8 mouse cellular contexts compared by ENCODE assay signal in genomic region chr2:20520099-20520475, GRCm38 (mm10).
DNase-seq lines count a peak whose midpoint lies in the region; ATAC-seq lines count a peak whose summit lies in the region.

No protein-coding gene starts in this region.

- H3K4me1 ChIP-seq in kidney, embryonic 15.5 days = peaks cover 32% of the 10 kb centered on the region
- peaks cover 28% of the 10 kb centered on the region for H3K4me1 ChIP-seq in hindbrain, embryonic 10.5 days (replicated peaks)
- 0 out of 2 replicates have a peak, but pooled peaks cover 4% of the 10 kb centered on the region for H3K4me1 ChIP-seq in midbrain, embryonic 11.5 days (ENCODE audit: control insufficient read depth, insufficient read depth, low read length)

- H3K9me3 ChIP-seq in kidney, embryonic 15.5 days (replicated peaks) = no peaks in the 10 kb centered on the region
- H3K9me3 ChIP-seq in hindbrain, embryonic 10.5 days = no peaks in the 10 kb centered on the region
- H3K9me3 ChIP-seq in midbrain, embryonic 11.5 days (ENCODE audit: control insufficient read depth, low read length) = no peaks in the 10 kb centered on the region

- peak overlapping the region; percentile 74 for H3K9ac ChIP-seq in kidney, embryonic 15.5 days
- H3K9ac ChIP-seq in midbrain, embryonic 11.5 days (ENCODE audit: low read length) = peak overlapping the region; percentile 77

- H3K4me2 ChIP-seq in kidney, embryonic 15.5 days = peak overlapping the region; percentile 65
- peak overlapping the region; percentile 93 for H3K4me2 ChIP-seq in midbrain, embryonic 11.5 days

- H3K36me3 ChIP-seq in kidney, embryonic 15.5 days = no peaks in the 10 kb centered on the region
- no peaks in the 10 kb centered on the region for H3K36me3 ChIP-seq in hindbrain, embryonic 10.5 days
- H3K36me3 ChIP-seq in midbrain, embryonic 11.5 days (ENCODE audit: control insufficient read depth, insufficient read depth, low read length) = no peaks in the 10 kb centered on the region

- H3K27me3 ChIP-seq in kidney, embryonic 15.5 days = no peaks in the 10 kb centered on the region
- no peaks in the 10 kb centered on the region for H3K27me3 ChIP-seq in hindbrain, embryonic 10.5 days (ENCODE audit: insufficient read depth, poor library complexity, severe bottlenecking)
- H3K27me3 ChIP-seq in midbrain, embryonic 11.5 days (ENCODE audit: control insufficient read depth, insufficient read depth, low read length) = no peaks in the 10 kb centered on the region

- intact Hi-C loops in gastrocnemius, postnatal 14 days (cut with DNase I; ENCODE audit: low total_unique reads) = no loop called here

- ATAC-seq in kidney, embryonic 15.5 days (replicated peaks; ENCODE audit: low FRiP score) = peak; percentile 52; the same call in 1 of the 2 replicates
- no peak for ATAC-seq in midbrain, embryonic 11.5 days (ENCODE audit: low FRiP score)

- peak overlapping the region; percentile 69 for H3K4me3 ChIP-seq in kidney, embryonic 15.5 days (replicated peaks)
- peak overlapping the region; percentile 65 for H3K4me3 ChIP-seq in hindbrain, embryonic 10.5 days
- H3K4me3 ChIP-seq in midbrain, embryonic 11.5 days (ENCODE audit: low read depth, low read length) = peak overlapping the region; percentile 46

- H3K27ac ChIP-seq in kidney, embryonic 15.5 days = peak overlapping the region; percentile 94
- H3K27ac ChIP-seq in hindbrain, embryonic 10.5 days = peak overlapping the region; percentile 89
- H3K27ac ChIP-seq in midbrain, embryonic 11.5 days (ENCODE audit: low read depth, low read length) = no peak overlapping the region

- no peak for DNase-seq in kidney, adult 11 months
- DNase-seq in embryo, embryonic 10 days (ENCODE audit: low spot score) = peak; percentile 51
- no peak for DNase-seq in hindbrain, embryonic 10.5 days (ENCODE audit: low spot score)
- peak; percentile 96 for DNase-seq in midbrain, embryonic 11.5 days (ENCODE audit: low spot score, missing footprints)
- DNase-seq in spleen, adult 18-20 months = no peak
- DNase-seq in gastrocnemius, postnatal 10 days = no peak
- DNase-seq in gastrocnemius, postnatal 14 days = no peak

- 0% methylated on average over 12 of the region's 12 CpGs for WGBS in kidney, embryonic 15.5 days
- WGBS in hindbrain, embryonic 10.5 days = under 1% methylated on average over 12 of the region's 12 CpGs
- under 1% methylated on average over 12 of the region's 12 CpGs for WGBS in midbrain, embryonic 11.5 days

Comparison
In these comparisons a context has a peak if more than half of its experiments do, and no peak if none do; other contexts are left out.
1. DNase-seq: peak in embryo, embryonic 10 days (single experiment) and midbrain, embryonic 11.5 days (single experiment); none in kidney, adult 11 months (single experiment), hindbrain, embryonic 10.5 days (single experiment), spleen, adult 18-20 months (0 of 2), gastrocnemius, postnatal 10 days (single experiment) and gastrocnemius, postnatal 14 days (single experiment).
2. Peak in every context shown above with its lines, with median percentiles within 50 percentile points of each other: H3K4me3 ChIP-seq.